7 mouse cellular contexts compared by ENCODE assay signal in the genomic region with DNA sequence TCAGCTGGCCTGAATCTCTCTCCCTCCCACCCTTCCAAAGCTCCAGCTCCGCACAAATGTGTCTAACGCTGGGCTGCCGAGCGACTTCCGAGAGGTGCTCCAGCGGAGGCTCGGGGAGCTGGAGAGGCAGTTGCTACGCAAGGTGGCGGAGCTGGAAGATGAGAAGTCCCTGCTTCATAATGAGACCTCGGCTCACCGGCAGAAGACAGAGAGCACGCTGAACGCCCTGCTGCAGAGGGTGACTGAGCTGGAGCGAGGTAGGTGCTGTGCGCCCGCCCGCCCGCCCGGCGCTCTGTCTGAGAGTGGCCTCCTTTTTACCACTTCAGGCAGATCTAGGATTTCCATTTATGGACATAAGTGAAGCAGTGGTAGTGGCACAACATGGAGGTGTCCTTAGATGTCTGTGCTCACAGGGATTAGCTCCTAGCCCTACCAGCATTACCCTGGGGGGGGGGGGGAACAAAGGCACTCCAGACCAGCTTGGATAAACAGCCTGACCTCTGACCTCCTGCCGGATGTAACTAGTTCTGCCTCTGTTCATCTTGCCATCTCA. TPM values are rescaled to one million over a fixed set of nuclear protein-coding genes. Genes with fewer than 3 reads are reported as not detected.
DNase-seq lines count a peak whose midpoint lies in the region; ATAC-seq and TF ChIP-seq lines count a peak whose summit lies in the region.

No protein-coding gene starts in this region.

- peak overlapping the region; percentile 53 for H3K4me3 ChIP-seq in left cerebral cortex, adult 2 months
- peak overlapping the region; percentile 31 for H3K4me3 ChIP-seq in embryonic fibroblast, embryonic 13.5 days (ENCODE audit: insufficient read depth, low read length)
- H3K4me3 ChIP-seq in intestine, postnatal 0 days (ENCODE audit: low read depth, low read length) = 0 out of 2 replicates have a peak overlapping the region, but pooled peaks have one; percentile 1

- peak; percentile 70 for TF ChIP-seq POLR2A in embryonic fibroblast, embryonic 13.5 days (IDR thresholded peaks at IDR 0.05; ENCODE audit: low read depth, low read length)

- peak overlapping the region; percentile 80 for H3K27ac ChIP-seq in left cerebral cortex, adult 2 months
- H3K27ac ChIP-seq in embryonic fibroblast, embryonic 13.5 days (ENCODE audit: insufficient read depth, low read length) = peak overlapping the region; percentile 13
- H3K27ac ChIP-seq in intestine, postnatal 0 days (ENCODE audit: low read depth, low read length) = no peak overlapping the region

- WGBS in intestine, postnatal 0 days = 8% methylated on average over 21 of the region's 21 CpGs

- peaks cover 7% of the 10 kb centered on the region; the same call in 1 of the 2 replicates for H3K4me1 ChIP-seq in embryonic fibroblast, embryonic 13.5 days (ENCODE audit: control insufficient read depth, insufficient read depth, low read length)
- no peaks in the 10 kb centered on the region; the same call in 1 of the 2 replicates for H3K4me1 ChIP-seq in intestine, postnatal 0 days (replicated peaks; ENCODE audit: control insufficient read depth, insufficient read depth, low read length)

- DNase-seq in left cerebral cortex, adult 2 months (ENCODE audit: extremely low spot score in 1 of 2, low spot score in 2 of 2) = peak; percentile 35 to 39
- no peak for DNase-seq in left cerebral cortex, postnatal 4 days
- peak; percentile 49 for DNase-seq in right cerebral cortex, adult 18-20 months
- no peak for DNase-seq in layer of hippocampus, postnatal 14 days (ENCODE audit: low spot score in 2 of 2)
- no peak for DNase-seq in adrenal gland, adult 8-10 months

- peaks cover 52% of the 10 kb centered on the region for H3K27me3 ChIP-seq in intestine, postnatal 0 days (replicated peaks; ENCODE audit: control insufficient read depth, insufficient read depth, low read length)

- ATAC-seq in intestine, postnatal 0 days = no peak

- H3K4me2 ChIP-seq in intestine, postnatal 0 days (replicated peaks; ENCODE audit: low read depth) = peak overlapping the region; percentile 51

- H3K9ac ChIP-seq in intestine, postnatal 0 days (ENCODE audit: low read depth, low read length) = no peak overlapping the region

- TF ChIP-seq CTCF in left cerebral cortex, adult 2 months (IDR thresholded peaks at IDR 0.05) = no peak
- no peak for TF ChIP-seq CTCF in embryonic fibroblast, embryonic 13.5 days (IDR thresholded peaks at IDR 0.05; ENCODE audit: borderline replicate concordance, insufficient read depth, low read length)
- TF ChIP-seq CTCF in intestine, postnatal 0 days (IDR thresholded peaks at IDR 0.05; ENCODE audit: low read depth) = no peak

- H3K36me3 ChIP-seq in intestine, postnatal 0 days (ENCODE audit: control insufficient read depth, insufficient read depth) = no peaks in the 10 kb centered on the region

- no peaks in the 10 kb centered on the region for H3K9me3 ChIP-seq in intestine, postnatal 0 days (ENCODE audit: control insufficient read depth)

- intact Hi-C loops in left cerebral cortex, adult 2 months (cut with DNase I) = loop anchor here (2.0 to 5.0 kb wide), 2 partner anchors 74 to 99 kb away; no protein-coding TSS in a partner anchor
- intact Hi-C loops in left cerebral cortex, postnatal 4 days (cut with DNase I) = loop anchor here (10.0 kb wide), 1 partner anchor 177 kb away; no protein-coding TSS in a partner anchor

RNA-seq across cellular contexts. Expression of a gene that starts 2.5 kb away (rescaled TPM):
- 100 to 1,000 TPM; 125 to 133 TPM for total RNA-seq in left cerebral cortex, adult 2 months (2021)
- 10 to 100 TPM; 11.8 to 15.9 TPM for total RNA-seq in left cerebral cortex, postnatal 4 days (2021)
- 9.9 and 11.5 TPM in 2 replicates for polyA plus RNA-seq in embryonic fibroblast, embryonic 13.5 days (2011; ENCODE audit: insufficient read length, low read depth, missing spikeins)
- 2.0 and 2.2 TPM in 2 replicates for polyA plus RNA-seq in intestine, postnatal 0 days (2015; fragmentation: Nextera tagmentation; extraction: Ambion mirVana)
- total RNA-seq in layer of hippocampus, postnatal 14 days (2021) = 10 to 100 TPM; 64.2 to 68.9 TPM
- under 1 TPM; 0.23 to 0.45 (median 0.38) TPM for total RNA-seq in adrenal gland, adult 8-10 months (2022)

Comparison
In these comparisons a context has a peak if more than half of its experiments do, and no peak if none do; other contexts are left out.
1. DNase-seq: peak in left cerebral cortex, adult 2 months (2 of 2) and right cerebral cortex, adult 18-20 months (single experiment); none in left cerebral cortex, postnatal 4 days (single experiment), layer of hippocampus, postnatal 14 days (0 of 2) and adrenal gland, adult 8-10 months (single experiment).
2. H3K4me3 ChIP-seq: peak in every context shown above with its lines; median percentile 53 in left cerebral cortex, adult 2 months; 31 in embryonic fibroblast, embryonic 13.5 days; 1 in intestine, postnatal 0 days.
3. RNA of a gene that starts 2.5 kb away (total RNA-seq): 125 to 133 TPM in left cerebral cortex, adult 2 months, 64.2 to 68.9 TPM in layer of hippocampus, postnatal 14 days and 11.8 to 15.9 TPM in left cerebral cortex, postnatal 4 days; 0.23 to 0.45 TPM in adrenal gland, adult 8-10 months; every median in the first group is over 4 times any median in the second.